14 mouse cellular contexts compared by ENCODE assay signal in genomic region chr16:24509813-24510166, GRCm38 (mm10).
"Had no signal": no experiment of that assay in that cellular context is flagged by ENCODE, and none has a peak within 500 bp of the region (broad histone marks: within the 10 kb centered on the region; RNA-seq: fewer than 3 reads in every experiment).

No protein-coding gene starts in this region.

- H3K27ac ChIP-seq: kidney, postnatal 0 days; limb, embryonic 13.5 days; liver, embryonic 14.5 days; midbrain, embryonic 10.5 days; neural tube, embryonic 15.5 days had no signal

- H3K4me2 ChIP-seq: limb, embryonic 13.5 days; neural tube, embryonic 15.5 days had no signal

- H3K4me1 ChIP-seq: midbrain, embryonic 10.5 days had no signal

- H3K36me3 ChIP-seq: limb, embryonic 13.5 days; midbrain, embryonic 10.5 days; neural tube, embryonic 15.5 days had no signal

- DNase-seq: kidney, postnatal 36 days; left cerebral cortex, postnatal 4 days; lung, adult 18-20 months; lung, postnatal 10 days; lung, postnatal 4 days; midbrain, embryonic 14.5 days; thymus, adult 18-20 months; thymus, postnatal 25 days had no signal

- H3K9me3 ChIP-seq: limb, embryonic 13.5 days; midbrain, embryonic 10.5 days; neural tube, embryonic 15.5 days had no signal

- H3K27me3 ChIP-seq: limb, embryonic 13.5 days; neural tube, embryonic 15.5 days had no signal

- H3K9ac ChIP-seq: limb, embryonic 13.5 days; liver, embryonic 14.5 days; neural tube, embryonic 15.5 days had no signal

- H3K4me3 ChIP-seq: limb, embryonic 13.5 days; midbrain, embryonic 10.5 days; myocyte; neural tube, embryonic 15.5 days had no signal
